In genomic region chr11:21569456-21570108, GRCm38 (mm10) we compare ENCODE assay signal across 9 mouse cellular contexts. TPM values are rescaled to one million over a fixed set of nuclear protein-coding genes. Genes with fewer than 3 reads are reported as not detected.
A peak's percentile ranks its signal among the peaks of the same experiment; 100 is the strongest.
DNase-seq lines count a peak whose midpoint lies in the region; ATAC-seq and TF ChIP-seq lines count a peak whose summit lies in the region.
"Had no signal": no experiment of that assay in that cellular context is flagged by ENCODE, and none has a peak within 500 bp of the region (broad histone marks: within the 10 kb centered on the region; RNA-seq: fewer than 3 reads in every experiment).

No protein-coding gene starts in this region.

- intact Hi-C loops in gastrocnemius, postnatal 14 days (cut with DNase I; ENCODE audit: low total_unique reads) = no loop called here
- intact Hi-C loops in left cerebral cortex, postnatal 14 days (cut with DNase I) = no loop called here

- H3K27me3 ChIP-seq in embryonic facial prominence, embryonic 15.5 days = no peaks in the 10 kb centered on the region
- H3K27me3 ChIP-seq in hindbrain, postnatal 0 days (ENCODE audit: insufficient read depth, low read length) = no peaks in the 10 kb centered on the region
- no peaks in the 10 kb centered on the region for H3K27me3 ChIP-seq in neural tube, embryonic 13.5 days

- H3K4me1 ChIP-seq in embryonic facial prominence, embryonic 15.5 days = peaks cover 22% of the 10 kb centered on the region
- peaks cover 12% of the 10 kb centered on the region; the same call in 1 of the 2 replicates for H3K4me1 ChIP-seq in hindbrain, postnatal 0 days (ENCODE audit: insufficient read depth, low read length)
- H3K4me1 ChIP-seq in neural tube, embryonic 13.5 days (replicated peaks) = peaks cover 31% of the 10 kb centered on the region

- peak overlapping the region; percentile 11; the same call in 1 of the 2 replicates for H3K4me3 ChIP-seq in embryonic facial prominence, embryonic 15.5 days (replicated peaks)
- H3K4me3 ChIP-seq in hindbrain, postnatal 0 days (ENCODE audit: low read length) = no peak overlapping the region
- no peak overlapping the region for H3K4me3 ChIP-seq in neural tube, embryonic 13.5 days

- H3K27ac ChIP-seq in embryonic facial prominence, embryonic 15.5 days (replicated peaks) = peak overlapping the region; percentile 28; the same call in 1 of the 2 replicates
- H3K27ac ChIP-seq in hindbrain, postnatal 0 days = no peak overlapping the region
- H3K27ac ChIP-seq in neural tube, embryonic 13.5 days (replicated peaks) = peak overlapping the region; percentile 42; the same call in 1 of the 2 replicates

- H3K4me2 ChIP-seq in embryonic facial prominence, embryonic 15.5 days (replicated peaks) = 0 out of 2 replicates have a peak overlapping the region, but pooled peaks have one; percentile 10
- peak overlapping the region; percentile 61 for H3K4me2 ChIP-seq in hindbrain, postnatal 0 days (ENCODE audit: low read depth, low read length)
- H3K4me2 ChIP-seq in neural tube, embryonic 13.5 days = peak overlapping the region; percentile 86

- H3K9ac ChIP-seq in embryonic facial prominence, embryonic 15.5 days = no peak overlapping the region
- no peak overlapping the region for H3K9ac ChIP-seq in hindbrain, postnatal 0 days (replicated peaks; ENCODE audit: low read length)
- H3K9ac ChIP-seq in neural tube, embryonic 13.5 days = peak overlapping the region; percentile 44; the same call in 1 of the 2 replicates

- peaks cover 16% of the 10 kb centered on the region for H3K36me3 ChIP-seq in embryonic facial prominence, embryonic 15.5 days
- peaks cover 15% of the 10 kb centered on the region for H3K36me3 ChIP-seq in hindbrain, postnatal 0 days (ENCODE audit: insufficient read depth, low read length)
- peaks cover 18% of the 10 kb centered on the region for H3K36me3 ChIP-seq in neural tube, embryonic 13.5 days

- DNase-seq in gastrocnemius, adult 18-20 months (ENCODE audit: low spot score) = peak; percentile 55
- no peak for DNase-seq in gastrocnemius, postnatal 14 days
- DNase-seq in NIH3T3 (ENCODE audit: low read depth) = peak; percentile 61
- DNase-seq in hindbrain, postnatal 0 days (ENCODE audit: low spot score) = peak; percentile 66
- DNase-seq in left cerebral cortex, postnatal 14 days (ENCODE audit: low spot score in 2 of 2) = peak; percentile 54 to 70
- no peak for DNase-seq in thymus, postnatal 4 days

- no peaks in the 10 kb centered on the region for H3K9me3 ChIP-seq in embryonic facial prominence, embryonic 15.5 days (replicated peaks)
- no peaks in the 10 kb centered on the region for H3K9me3 ChIP-seq in hindbrain, postnatal 0 days (ENCODE audit: low read length)
- no peaks in the 10 kb centered on the region for H3K9me3 ChIP-seq in neural tube, embryonic 13.5 days
- H3K9me3 ChIP-seq: G1E had no signal

- ATAC-seq in embryonic facial prominence, embryonic 15.5 days (ENCODE audit: insufficient number of reproducible peaks, low FRiP score, low TSS enrichment, low read depth) = no peak
- ATAC-seq in hindbrain, postnatal 0 days = no peak
- no peak for ATAC-seq in neural tube, embryonic 13.5 days (ENCODE audit: low read depth)

- TF ChIP-seq CTCF in hindbrain, postnatal 0 days (IDR thresholded peaks at IDR 0.05; ENCODE audit: low read depth) = no peak

- WGBS in embryonic facial prominence, embryonic 15.5 days = 34% methylated on average over 3 of the region's 3 CpGs
- WGBS in hindbrain, postnatal 0 days = 31% methylated on average over 3 of the region's 3 CpGs
- WGBS in neural tube, embryonic 13.5 days = 26% methylated on average over 3 of the region's 3 CpGs

RNA-seq across cellular contexts. Expression of gene Wdpcp, which starts 2.5 kb away (rescaled TPM):
- 1 to 10 TPM; 2.4 TPM for total RNA-seq in gastrocnemius, adult 18-20 months (2021)
- 1 to 10 TPM; 2.8 to 4.8 TPM for total RNA-seq in gastrocnemius, postnatal 14 days (2021)
- 12.7 and 17.3 TPM in 2 replicates for polyA plus RNA-seq in embryonic facial prominence, embryonic 15.5 days (2015; fragmentation: Nextera tagmentation; extraction: Ambion mirVana)
- 17.0 and 20.2 TPM in 2 replicates for total RNA-seq in hindbrain, postnatal 0 days (2014; rRNA removed)
- 8.4 and 9.9 TPM in 2 replicates for polyA plus RNA-seq in hindbrain, postnatal 0 days (2015; fragmentation: Nextera tagmentation; extraction: Ambion mirVana)
- 10 to 100 TPM; 13.9 TPM for total RNA-seq in left cerebral cortex, postnatal 14 days (2021)
- 10.8 and 10.9 TPM in 2 replicates for polyA plus RNA-seq in neural tube, embryonic 13.5 days (2015; fragmentation: Nextera tagmentation; extraction: Ambion mirVana)

RNA-seq across cellular contexts. Expression of gene Mdh1, which starts 2.6 kb away (rescaled TPM):
- total RNA-seq in gastrocnemius, adult 18-20 months (2021) = 100 to 1,000 TPM; 715 to 809 TPM
- 100 to 1,000 TPM; 459 to 595 TPM for total RNA-seq in gastrocnemius, postnatal 14 days (2021)
- polyA plus RNA-seq in embryonic facial prominence, embryonic 15.5 days (2015; fragmentation: Nextera tagmentation; extraction: Ambion mirVana) = 394 and 398 TPM in 2 replicates
- total RNA-seq in hindbrain, postnatal 0 days (2014; rRNA removed) = 232 and 269 TPM in 2 replicates
- polyA plus RNA-seq in hindbrain, postnatal 0 days (2015; fragmentation: Nextera tagmentation; extraction: Ambion mirVana) = 752 and 763 TPM in 2 replicates
- total RNA-seq in left cerebral cortex, postnatal 14 days (2021) = 100 to 1,000 TPM; 818 to 831 TPM
- 463 and 487 TPM in 2 replicates for polyA plus RNA-seq in neural tube, embryonic 13.5 days (2015; fragmentation: Nextera tagmentation; extraction: Ambion mirVana)

Comparison
In these comparisons a context has a peak if more than half of its experiments do, and no peak if none do; other contexts are left out.
1. DNase-seq: peak in gastrocnemius, adult 18-20 months (single experiment), NIH3T3 (single experiment), hindbrain, postnatal 0 days (single experiment) and left cerebral cortex, postnatal 14 days (2 of 2); none in gastrocnemius, postnatal 14 days (single experiment) and thymus, postnatal 4 days (single experiment).
2. H3K4me2 ChIP-seq: peak in every context shown above with its lines; median percentile 86 in neural tube, embryonic 13.5 days; 61 in hindbrain, postnatal 0 days; 10 in embryonic facial prominence, embryonic 15.5 days.